Mouse (Mus musculus) kidney, embryonic 15.5 days (tissue): ENCODE results near the gene Cir1. TPM values are rescaled to one million over a fixed set of nuclear protein-coding genes. Genes with fewer than 3 reads are reported as not detected.

Experiments
- ATAC-seq: fragments of 200-750 bp; cut with Nextera tagmentation; replicated peaks from 2 replicates; pipeline ENCODE4 v1.8.0; 2017; ENCODE audit warnings: moderate TSS enrichment; ENCODE audit not compliant: low FRiP score
- H3K27ac ChIP-seq: fragments of 300-500 bp; sonication (generic); 2 replicates; pipeline ENCODE4 v1.5.1; 2015; ENCODE audit warnings: mild to moderate bottlenecking, inconsistent platforms
- H3K27me3 ChIP-seq: fragments of 300-500 bp; sonication (generic); 2 replicates; pipeline ENCODE4 v1.6.1; 2015; ENCODE audit warnings: inconsistent platforms
- H3K36me3 ChIP-seq: fragments of 300-500 bp; sonication (generic); 2 replicates; pipeline ENCODE4 v1.6.1; 2015; ENCODE audit warnings: inconsistent platforms
- H3K4me1 ChIP-seq: fragments of 300-500 bp; sonication (generic); 2 replicates; pipeline ENCODE4 v1.6.1; 2015; ENCODE audit warnings: inconsistent platforms
- H3K4me2 ChIP-seq: fragments of 300-500 bp; sonication (generic); 2 replicates; pipeline ENCODE4 v1.6.1; 2015; ENCODE audit warnings: moderate library complexity, mild to moderate bottlenecking, inconsistent platforms
- H3K4me3 ChIP-seq: fragments of 300-500 bp; sonication (generic); replicated peaks from 2 replicates; pipeline ENCODE4 v1.5.1; 2015; ENCODE audit warnings: mild to moderate bottlenecking, inconsistent platforms
- H3K9ac ChIP-seq: fragments of 300-500 bp; sonication (generic); 2 replicates; pipeline ENCODE4 v1.6.1; 2015; ENCODE audit warnings: mild to moderate bottlenecking, inconsistent platforms
- H3K9me3 ChIP-seq: fragments of 300-500 bp; sonication (generic); replicated peaks from 2 replicates; pipeline ENCODE4 v1.6.1; 2016; ENCODE audit warnings: inconsistent platforms
- WGBS: fragments of 180-500 bp; shearing (Covaris S2); methylation state at CpG from one replicate; pipeline ENCODE4 v1.1.7; 2015; ENCODE audit warnings: mixed read lengths; 5-methylcytosine and 5-hydroxymethylcytosine counted together
- polyA plus RNA-seq: library from polyadenylated mRNA; unstranded; fragments of >200 nt; fragmentation: Nextera tagmentation; extraction: Ambion mirVana; gene quantifications from 2 replicates; pipeline ENCODE4 v1.2.1, GENCODE M21; 2015

Cir1 gene
- polyA plus RNA-seq, 1 experiment from 2014 or later: 24.5 TPM

GRCm38 (mm10) chr2:73269666-73270065 lies 42.8 kb downstream of the Cir1 start:
- Histone ChIP-seq H3K27ac (no peak overlapping the region), H3K9me3 (no peaks in the 10 kb centered on the region), H3K36me3 (no peaks in the 10 kb centered on the region), H3K4me2 (no peak overlapping the region), H3K4me3 (no peak overlapping the region), H3K4me1 (peaks cover 53% of the 10 kb centered on the region), H3K27me3 (peaks cover 96% of the 10 kb centered on the region), H3K9ac (no peak overlapping the region)
- WGBS: 0% methylated on average over 17 of the region's 17 CpGs
- no peak for ATAC-seq

DNA sequence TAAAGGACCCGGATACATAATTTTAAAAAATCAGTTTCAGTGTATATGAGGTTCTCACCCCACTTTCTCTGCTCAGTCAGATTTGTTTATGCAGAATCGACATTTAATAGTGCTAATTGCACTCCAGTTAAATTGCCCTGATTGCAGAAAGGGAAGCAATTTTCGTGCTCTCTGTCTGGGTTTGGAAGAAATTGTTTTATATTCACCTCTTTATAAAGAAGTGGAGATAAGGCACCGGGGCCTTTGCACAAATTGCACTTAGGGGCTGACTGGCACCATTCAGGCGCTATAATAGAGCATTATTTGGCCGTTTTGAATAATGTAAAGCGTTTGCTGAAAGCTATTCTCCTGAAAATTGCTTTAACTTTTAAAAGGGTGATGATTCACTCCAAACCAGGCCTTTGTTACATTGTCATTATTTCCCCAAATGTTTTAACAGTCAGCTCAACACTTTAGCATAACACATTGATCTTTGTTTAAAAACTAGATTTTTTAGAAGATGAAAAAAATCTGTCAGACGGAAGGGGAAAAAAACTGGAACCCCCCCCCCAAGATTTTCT lies 43.6 kb downstream of the Cir1 start:
- Histone ChIP-seq H3K27ac (no peak overlapping the region), H3K4me3 (no peak overlapping the region), H3K4me2 (no peak overlapping the region), H3K9me3 (no peaks in the 10 kb centered on the region), H3K9ac (no peak overlapping the region), H3K4me1 (peaks cover 53% of the 10 kb centered on the region), H3K27me3 (peaks cover 96% of the 10 kb centered on the region), H3K36me3 (no peaks in the 10 kb centered on the region)
- 7% methylated on average over 8 of the region's 8 CpGs for WGBS
- no peak for ATAC-seq

DNA sequence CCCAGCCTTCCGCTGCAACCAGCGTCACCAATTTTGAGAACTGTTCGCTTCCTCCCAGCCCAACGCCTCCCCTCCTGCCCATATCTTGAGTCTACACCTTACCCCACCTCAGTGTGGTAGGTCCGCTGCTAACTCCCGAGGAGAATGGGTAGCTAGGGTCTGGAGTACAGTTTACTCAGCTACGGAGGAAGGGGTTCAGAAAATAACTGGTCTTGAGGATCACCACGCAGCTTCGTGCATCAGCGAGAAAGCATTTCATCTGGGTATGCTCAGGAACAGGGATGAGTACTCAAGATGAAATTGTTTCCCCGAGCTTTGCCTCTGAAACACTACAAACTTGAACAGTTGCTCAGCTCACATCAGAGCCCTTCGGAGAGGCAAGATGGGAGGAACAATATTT lies 44.2 kb downstream of the Cir1 start:
- no peak for ATAC-seq
- Histone ChIP-seq H3K4me1 (peaks cover 53% of the 10 kb centered on the region), H3K9me3 (no peaks in the 10 kb centered on the region), H3K9ac (no peak overlapping the region), H3K36me3 (no peaks in the 10 kb centered on the region), H3K27me3 (peaks cover 96% of the 10 kb centered on the region), H3K4me2 (no peak overlapping the region), H3K4me3 (no peak overlapping the region), H3K27ac (no peak overlapping the region)
- WGBS: 2% methylated on average over 12 of the region's 12 CpGs

- ATAC-seq: no peak
- WGBS: 3% methylated on average over 4 of the region's 4 CpGs
- no peaks in the 10 kb centered on the region for H3K36me3 ChIP-seq
- no peak overlapping the region for H3K4me2 ChIP-seq
- H3K4me1 ChIP-seq: peaks cover 52% of the 10 kb centered on the region
- peaks cover 96% of the 10 kb centered on the region for H3K27me3 ChIP-seq
- H3K9ac ChIP-seq: no peak overlapping the region
- H3K27ac ChIP-seq: no peak overlapping the region
- no peaks in the 10 kb centered on the region for H3K9me3 ChIP-seq
- H3K4me3 ChIP-seq: no peak overlapping the region
Measured at GRCm38 (mm10) chr2:73267818-73268217, 44.7 kb downstream of the Cir1 start.

DNA sequence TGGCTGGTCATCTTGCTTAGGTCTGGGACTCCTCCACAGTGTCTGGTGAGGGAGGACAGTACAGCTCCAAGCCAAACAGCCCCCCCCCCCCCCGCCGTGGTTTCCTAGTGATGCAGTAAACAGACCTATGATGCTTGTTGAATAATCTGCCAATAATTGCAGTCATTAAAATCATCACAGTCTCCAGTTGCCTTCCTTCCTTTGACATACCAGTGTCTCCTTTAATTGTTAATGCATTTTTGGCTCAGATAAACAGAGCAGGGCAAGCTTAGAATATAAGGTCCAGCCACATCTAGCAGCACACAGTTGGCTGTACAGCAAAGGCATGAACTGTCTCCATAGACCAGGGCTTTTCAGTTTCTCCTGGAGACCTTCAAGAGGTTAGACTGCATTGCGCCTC lies 45.3 kb downstream of the Cir1 start:
- Histone ChIP-seq H3K27ac (no peak overlapping the region), H3K4me1 (peaks cover 46% of the 10 kb centered on the region), H3K4me2 (no peak overlapping the region), H3K36me3 (no peaks in the 10 kb centered on the region), H3K4me3 (no peak overlapping the region), H3K9ac (no peak overlapping the region), H3K9me3 (no peaks in the 10 kb centered on the region), H3K27me3 (peaks cover 96% of the 10 kb centered on the region)
- no peak for ATAC-seq
- WGBS: 17% methylated on average over 3 of the region's 3 CpGs

DNA sequence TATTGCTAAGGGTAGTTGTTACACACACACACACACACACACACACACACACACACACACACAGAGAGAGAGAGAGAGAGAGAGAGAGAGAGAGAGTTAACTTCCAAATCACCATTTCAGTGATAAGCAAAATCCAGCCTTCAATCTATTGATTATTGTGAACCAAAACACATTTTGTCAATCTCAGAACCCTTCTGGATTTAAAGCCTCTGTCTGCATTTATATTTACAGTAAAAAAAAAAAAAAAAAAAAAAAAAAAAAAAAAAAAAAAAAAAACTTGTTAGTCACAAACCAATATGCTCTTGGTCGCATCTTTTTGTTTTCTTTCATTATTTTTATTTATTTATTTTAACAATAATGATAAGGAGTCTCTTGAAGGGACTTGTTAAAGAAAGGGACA lies 45.9 kb downstream of the Cir1 start:
- WGBS: 39% methylated on average over 1 of the region's 1 CpGs
- Histone ChIP-seq H3K9me3 (no peaks in the 10 kb centered on the region), H3K27ac (no peak overlapping the region), H3K9ac (no peak overlapping the region), H3K27me3 (peaks cover 96% of the 10 kb centered on the region), H3K4me1 (peaks cover 40% of the 10 kb centered on the region), H3K4me3 (no peak overlapping the region), H3K36me3 (no peaks in the 10 kb centered on the region), H3K4me2 (no peak overlapping the region)
- ATAC-seq: no peak

DNA sequence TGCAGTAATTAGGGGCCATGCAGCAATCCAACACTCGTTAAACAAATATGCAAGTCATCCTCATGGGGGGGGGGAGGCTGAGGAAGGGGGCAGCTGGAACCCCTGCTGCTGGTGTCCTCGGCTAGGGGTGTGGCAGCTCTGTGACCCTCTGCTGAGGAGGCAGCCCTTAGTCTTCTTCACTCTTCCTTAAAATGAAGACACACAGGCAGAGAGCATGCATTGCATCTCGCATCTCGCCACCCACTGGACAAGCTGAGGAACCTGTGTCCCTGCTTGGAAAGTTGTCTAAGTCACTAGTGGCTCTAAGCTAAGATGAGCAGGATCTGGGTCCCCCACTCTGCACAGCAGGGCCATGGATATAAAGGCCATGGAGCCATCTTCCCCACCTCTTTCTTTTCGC lies 46.5 kb downstream of the Cir1 start:
- Histone ChIP-seq H3K9ac (no peak overlapping the region), H3K4me1 (peaks cover 34% of the 10 kb centered on the region), H3K36me3 (no peaks in the 10 kb centered on the region), H3K27me3 (peaks cover 91% of the 10 kb centered on the region), H3K4me2 (no peak overlapping the region), H3K9me3 (no peaks in the 10 kb centered on the region), H3K4me3 (no peak overlapping the region), H3K27ac (no peak overlapping the region)
- WGBS: 5% methylated on average over 5 of the region's 5 CpGs
- ATAC-seq: no peak

GRCm38 (mm10) chr2:73264611-73265195 lies 47.8 kb downstream of the Cir1 start:
- Histone ChIP-seq H3K9me3 (no peaks in the 10 kb centered on the region), H3K27ac (no peak overlapping the region), H3K36me3 (no peaks in the 10 kb centered on the region), H3K4me1 (peaks cover 23% of the 10 kb centered on the region), H3K27me3 (peaks cover 78% of the 10 kb centered on the region), H3K4me3 (peak overlapping the region; percentile 53), H3K4me2 (peak overlapping the region; percentile 89), H3K9ac (no peak overlapping the region)
- WGBS: 8% methylated on average over 11 of the region's 11 CpGs
- no peak for ATAC-seq

DNA sequence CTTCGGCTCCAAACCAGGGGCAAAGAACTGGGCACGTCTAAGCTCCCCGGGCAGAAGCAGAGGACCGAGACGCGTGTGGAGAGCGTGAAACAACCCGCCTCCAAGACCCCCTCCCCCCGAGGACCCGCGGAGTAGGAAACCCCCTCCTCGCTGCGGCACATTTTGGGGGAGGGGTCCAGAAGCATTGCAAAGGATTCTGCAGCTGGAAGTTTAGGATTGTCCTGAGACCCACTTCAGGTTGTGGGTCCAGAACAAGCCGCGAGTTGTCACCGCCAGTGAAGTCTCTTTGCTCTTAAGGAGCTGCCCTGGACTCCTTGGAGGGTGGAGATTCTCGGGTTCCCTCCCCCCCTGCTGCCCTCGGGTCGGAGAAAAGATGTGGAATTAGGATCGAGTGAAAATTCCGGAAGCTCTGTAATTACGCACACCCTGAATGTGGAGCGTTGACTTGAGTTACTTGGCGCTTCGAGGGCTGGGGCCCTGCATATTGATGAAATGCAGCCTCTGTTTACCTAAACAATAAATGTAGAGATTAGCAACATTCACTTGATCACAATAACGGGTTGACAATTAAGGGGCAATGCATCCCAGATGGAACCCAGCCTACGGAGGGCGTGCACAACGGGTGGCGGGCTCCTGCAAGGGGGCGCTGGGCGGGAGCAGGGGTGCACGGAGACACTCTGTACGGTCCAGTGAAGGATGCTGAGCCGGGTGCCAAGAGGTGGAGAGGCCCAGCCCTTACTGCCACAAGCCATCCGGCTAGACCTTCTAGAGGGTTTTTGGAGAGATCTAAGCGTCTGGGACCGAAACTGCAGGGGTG lies 48.5 kb downstream of the Cir1 start:
- peak overlapping the region; percentile 53 for H3K4me3 ChIP-seq
- peak overlapping the region; percentile 1; the same call in 1 of the 2 replicates for H3K9ac ChIP-seq
- WGBS: 1% methylated on average over 38 of the region's 38 CpGs
- no peaks in the 10 kb centered on the region for H3K9me3 ChIP-seq
- peaks cover 21% of the 10 kb centered on the region for H3K4me1 ChIP-seq
- H3K36me3 ChIP-seq: no peaks in the 10 kb centered on the region
- H3K27me3 ChIP-seq: peaks cover 73% of the 10 kb centered on the region
- ATAC-seq: peak; percentile 52; the same call in 1 of the 2 replicates
- peak overlapping the region; percentile 89 for H3K4me2 ChIP-seq
- no peak overlapping the region for H3K27ac ChIP-seq

GRCm38 (mm10) chr2:73263172-73263765 lies 49.2 kb downstream of the Cir1 start:
- H3K9me3 ChIP-seq: no peaks in the 10 kb centered on the region
- H3K27ac ChIP-seq: no peak overlapping the region
- peaks cover 70% of the 10 kb centered on the region for H3K27me3 ChIP-seq
- WGBS: 6% methylated on average over 16 of the region's 16 CpGs
- H3K4me2 ChIP-seq: peak overlapping the region; percentile 89
- H3K9ac ChIP-seq: peak overlapping the region; percentile 1; the same call in 1 of the 2 replicates
- H3K4me3 ChIP-seq: peak overlapping the region; percentile 53
- H3K4me1 ChIP-seq: peaks cover 21% of the 10 kb centered on the region
- no peaks in the 10 kb centered on the region for H3K36me3 ChIP-seq
- no peak for ATAC-seq

DNA sequence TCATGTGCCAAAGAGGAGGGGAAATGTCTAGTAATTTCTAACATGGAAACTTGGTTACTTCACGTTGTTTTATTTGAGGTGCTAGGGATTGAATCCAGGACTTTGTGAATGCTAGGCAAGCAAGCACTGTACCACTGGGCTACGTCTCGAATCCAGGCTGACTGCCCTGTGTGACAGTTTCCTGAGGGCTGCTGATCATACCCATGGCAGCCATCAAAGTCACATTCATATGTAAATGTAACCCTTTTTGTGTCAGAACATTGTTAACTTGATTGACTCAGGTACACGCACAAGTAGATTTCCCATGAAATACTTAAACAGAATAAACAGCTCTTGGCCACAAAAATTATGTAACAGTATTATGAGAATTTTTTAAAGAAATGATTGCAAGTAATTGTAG lies 63.8 kb downstream of the Cir1 start:
- no peaks in the 10 kb centered on the region for H3K4me1 ChIP-seq
- H3K4me3 ChIP-seq: no peak overlapping the region
- H3K27ac ChIP-seq: no peak overlapping the region
- no peaks in the 10 kb centered on the region for H3K27me3 ChIP-seq
- peaks cover 6% of the 10 kb centered on the region; the same call in 1 of the 2 replicates for H3K9me3 ChIP-seq
- no peaks in the 10 kb centered on the region for H3K36me3 ChIP-seq
- H3K9ac ChIP-seq: no peak overlapping the region
- WGBS: 69% methylated on average over 4 of the region's 4 CpGs
- H3K4me2 ChIP-seq: no peak overlapping the region
- no peak for ATAC-seq

GRCm38 (mm10) chr2:73241299-73241698 lies 71.2 kb downstream of the Cir1 start:
- Histone ChIP-seq H3K36me3 (no peaks in the 10 kb centered on the region), H3K27me3 (no peaks in the 10 kb centered on the region), H3K9ac (no peak overlapping the region), H3K4me1 (no peaks in the 10 kb centered on the region), H3K4me2 (no peak overlapping the region), H3K9me3 (no peaks in the 10 kb centered on the region), H3K27ac (no peak overlapping the region), H3K4me3 (no peak overlapping the region)
- WGBS: 87% methylated on average over 4 of the region's 4 CpGs
- no peak for ATAC-seq
